Mouse (Mus musculus) ES-E14 (cell line): ENCODE data around the gene Slc1a1. TPM values are rescaled to one million over a fixed set of nuclear protein-coding genes. Genes with fewer than 3 reads are reported as not detected.

Experiments used
- DNase-seq: peaks from one replicate; pipeline ENCODE4 v3.0.0-alpha.2; 2013; ENCODE audit warnings: low read depth, low spot score
- H3K27ac ChIP-seq: 2 replicates; pipeline ENCODE4 v1.5.1; 2012; ENCODE audit warnings: low read depth, mild to moderate bottlenecking, low read length, moderate library complexity, mixed read lengths; ENCODE audit not compliant: poor library complexity, insufficient read depth, severe bottlenecking
- H3K36me3 ChIP-seq: 2 replicates; pipeline ENCODE4 v1.6.1; 2012; ENCODE audit warnings: mild to moderate bottlenecking, low read length, moderate library complexity, mixed read lengths; ENCODE audit not compliant: control insufficient read depth, poor library complexity, insufficient read depth, severe bottlenecking
- H3K4me1 ChIP-seq, 2 experiments: fragments of 150-350 bp in 1 of 2; sonication (generic) in 1 of 2; 2 replicates each; pipeline ENCODE4 v1.6.1; 2012; ENCODE audit warnings: low read length in 2 of 2, mild to moderate bottlenecking in 1 of 2, mixed read lengths in 1 of 2; ENCODE audit not compliant: control insufficient read depth in 2 of 2, insufficient read depth in 2 of 2, poor library complexity in 1 of 2
- H3K4me3 ChIP-seq, 2 experiments: fragments of 150-350 bp in 1 of 2; sonication (generic) in 1 of 2; 2 replicates each; pipeline ENCODE4 v1.5.1; 2012; ENCODE audit warnings: low read length in 2 of 2, low read depth in 1 of 2, mild to moderate bottlenecking in 1 of 2, mixed read lengths in 1 of 2; ENCODE audit not compliant: insufficient read depth in 1 of 2, poor library complexity in 1 of 2, severe bottlenecking in 1 of 2
- H3K9ac ChIP-seq: 2 replicates; pipeline ENCODE4 v1.6.1; 2012; ENCODE audit warnings: low read depth, mild to moderate bottlenecking, low read length, mixed read lengths; ENCODE audit not compliant: poor library complexity, insufficient read depth, severe bottlenecking
- H3K9me3 ChIP-seq: fragments of 150-350 bp; sonication (generic); 2 replicates; pipeline ENCODE4 v1.6.1; 2012; ENCODE audit warnings: low read depth, mild to moderate bottlenecking, low read length; ENCODE audit not compliant: control insufficient read depth, insufficient read depth
- CHD2 ChIP-seq: IDR thresholded peaks from 2 replicates; pipeline ENCODE4 v1.6.1; 2014; ENCODE audit warnings: mild to moderate bottlenecking, low read depth, low read length, inconsistent platforms
- HCFC1 ChIP-seq: IDR thresholded peaks from 2 replicates; pipeline ENCODE4 v1.6.1; 2012; ENCODE audit warnings: low read length, inconsistent platforms, borderline replicate concordance; ENCODE audit not compliant: insufficient read depth
- MAFK ChIP-seq: IDR thresholded peaks from 2 replicates; pipeline ENCODE4 v1.6.1; 2014; ENCODE audit warnings: mild to moderate bottlenecking, low read depth, low read length, inconsistent platforms; ENCODE audit not compliant: insufficient read depth
- ZC3H11A ChIP-seq: IDR thresholded peaks from 2 replicates; pipeline ENCODE4 v1.6.1; 2012; ENCODE audit warnings: low read depth, mild to moderate bottlenecking, inconsistent platforms, low read length, borderline replicate concordance
- ZNF384 ChIP-seq: IDR thresholded peaks from 2 replicates; pipeline ENCODE4 v1.6.1; 2012; ENCODE audit warnings: low read depth, low read length, inconsistent platforms
- in situ Hi-C, 2 experiments: fragments of 600-800 bp; cut with MboI; formaldehyde crosslinking; loops; one replicate each; pipeline ENCODE4 v1.15.1; 2025; ENCODE audit warnings: low sequenced_read_pairs in 2 of 2, inconsistent platforms in 1 of 2; ENCODE audit not compliant: unreplicated experiment in 2 of 2
- total RNA-seq: library from RNA; depleted of rRNA; stranded (reverse); fragments of 300-350 nt; gene quantifications from 2 replicates; pipeline ENCODE4 v1.2.3, GENCODE M21; 2012; rRNA removed

Slc1a1 gene
- 5.0 and 7.9 TPM in 2 replicates for total RNA-seq

- Histone ChIP-seq H3K4me3 (peak within 1 kb of the TSS; percentile 67 to 74), H3K4me1 (0 out of 4 replicates have a peak, but pooled peaks cover 0 to 2% of the 10 kb centered on the region in 2 experiments), H3K27ac (no peak within 1 kb of the TSS), H3K9ac (peak within 1 kb of the TSS; percentile 45), H3K9me3 (no peaks in the 10 kb centered on the region), H3K36me3 (no peaks in the 10 kb centered on the region)
- DNase-seq, result peak; percentile 40
- TF ChIP-seq ZC3H11A (no peak), CHD2 (no peak), MAFK (no peak), ZNF384 (no peak), HCFC1 (no peak)
- in situ Hi-C loops, result no loop called here
Measured at GRCm38 (mm10) chr19:28834798-28835499, at the start of gene Slc1a1. Slc1a1 (plus strand) TSS chr19:28835049.

- DNase-seq, result no peak
- no peak overlapping the region for H3K4me3 ChIP-seq
- H3K4me1 ChIP-seq, result no peaks in the 10 kb centered on the region
- no peak overlapping the region for H3K27ac ChIP-seq
- H3K9me3 ChIP-seq, result no peaks in the 10 kb centered on the region
- H3K9ac ChIP-seq, result no peak overlapping the region
- H3K36me3 ChIP-seq, result no peaks in the 10 kb centered on the region
- TF ChIP-seq ZC3H11A (no peak), HCFC1 (no peak), ZNF384 (no peak), MAFK (no peak), CHD2 (no peak)
- in situ Hi-C loops, result loop anchor here in 1 of 2 experiments (25.0 kb wide), 1 partner anchor 272 kb away; no protein-coding TSS in a partner anchor
Measured at GRCm38 (mm10) chr19:28790196-28790595, 44.7 kb upstream of the Slc1a1 start.

GRCm38 (mm10) chr19:28793307-28793706, 41.5 kb upstream of the Slc1a1 start:
- TF ChIP-seq CHD2 (no peak), ZNF384 (no peak), MAFK (no peak), HCFC1 (no peak), ZC3H11A (no peak)
- in situ Hi-C loops, result loop anchor here in 1 of 2 experiments (25.0 kb wide), 1 partner anchor 269 kb away; no protein-coding TSS in a partner anchor
- no peaks in the 10 kb centered on the region for H3K9me3 ChIP-seq

DNA sequence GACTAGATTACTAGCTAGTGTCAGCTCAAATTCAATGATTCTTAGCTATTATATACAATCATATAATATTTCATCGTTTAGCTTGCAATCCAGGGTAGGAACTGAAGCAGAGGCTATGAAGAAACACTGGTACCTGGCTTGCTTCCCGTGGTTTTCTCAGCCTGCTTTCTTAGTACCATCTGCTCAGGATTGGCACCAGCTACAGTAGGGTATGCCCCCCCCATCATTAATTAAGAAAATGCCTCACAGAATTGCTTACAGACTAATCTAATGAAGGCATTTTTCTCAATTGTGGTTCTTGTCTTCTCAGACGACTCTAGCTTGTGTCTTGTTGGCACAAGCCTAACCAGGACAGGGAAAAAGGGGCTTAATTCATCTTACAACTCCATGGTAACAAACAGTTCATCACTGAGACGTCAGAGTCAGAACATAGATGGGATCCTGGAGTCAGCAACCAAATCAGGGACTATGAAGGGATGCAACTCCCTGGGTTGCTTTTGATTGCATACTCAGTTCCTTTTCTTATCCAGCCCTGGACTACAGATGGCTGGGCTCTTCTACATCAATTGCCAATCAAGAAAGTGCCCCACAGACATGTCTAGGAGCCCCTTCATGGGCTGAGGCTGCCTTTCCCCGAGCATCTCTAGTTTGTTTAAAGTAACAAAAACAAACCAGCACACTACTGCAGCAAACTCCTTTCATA, 38.6 kb upstream of the Slc1a1 start:
- Histone ChIP-seq H3K4me3 (no peak overlapping the region), H3K9me3 (no peaks in the 10 kb centered on the region), H3K36me3 (no peaks in the 10 kb centered on the region), H3K4me1 (peaks cover 0 to 2% of the 10 kb centered on the region in 2 experiments; a peak in 1 of 4 replicates), H3K9ac (no peak overlapping the region), H3K27ac (no peak overlapping the region)
- TF ChIP-seq CHD2 (no peak), ZNF384 (no peak), MAFK (no peak), HCFC1 (no peak), ZC3H11A (no peak)
- DNase-seq, result no peak
- in situ Hi-C loops, result loop anchor here in 1 of 2 experiments (25.0 kb wide), 1 partner anchor 266 kb away; no protein-coding TSS in a partner anchor

More at GRCm38 (mm10) chr19:28793307-28793706, 41.5 kb upstream of the Slc1a1 start:
- no peak overlapping the region for H3K9ac ChIP-seq
- peaks cover 0 to 2% of the 10 kb centered on the region in 2 experiments; a peak in 1 of 4 replicates for H3K4me1 ChIP-seq
- no peak overlapping the region for H3K4me3 ChIP-seq
- H3K27ac ChIP-seq, result no peak overlapping the region
- H3K36me3 ChIP-seq, result no peaks in the 10 kb centered on the region
- DNase-seq, result no peak
